Mouse (Mus musculus): ENCODE measurements around the gene Apol9b.

Apol9b gene

DNA sequence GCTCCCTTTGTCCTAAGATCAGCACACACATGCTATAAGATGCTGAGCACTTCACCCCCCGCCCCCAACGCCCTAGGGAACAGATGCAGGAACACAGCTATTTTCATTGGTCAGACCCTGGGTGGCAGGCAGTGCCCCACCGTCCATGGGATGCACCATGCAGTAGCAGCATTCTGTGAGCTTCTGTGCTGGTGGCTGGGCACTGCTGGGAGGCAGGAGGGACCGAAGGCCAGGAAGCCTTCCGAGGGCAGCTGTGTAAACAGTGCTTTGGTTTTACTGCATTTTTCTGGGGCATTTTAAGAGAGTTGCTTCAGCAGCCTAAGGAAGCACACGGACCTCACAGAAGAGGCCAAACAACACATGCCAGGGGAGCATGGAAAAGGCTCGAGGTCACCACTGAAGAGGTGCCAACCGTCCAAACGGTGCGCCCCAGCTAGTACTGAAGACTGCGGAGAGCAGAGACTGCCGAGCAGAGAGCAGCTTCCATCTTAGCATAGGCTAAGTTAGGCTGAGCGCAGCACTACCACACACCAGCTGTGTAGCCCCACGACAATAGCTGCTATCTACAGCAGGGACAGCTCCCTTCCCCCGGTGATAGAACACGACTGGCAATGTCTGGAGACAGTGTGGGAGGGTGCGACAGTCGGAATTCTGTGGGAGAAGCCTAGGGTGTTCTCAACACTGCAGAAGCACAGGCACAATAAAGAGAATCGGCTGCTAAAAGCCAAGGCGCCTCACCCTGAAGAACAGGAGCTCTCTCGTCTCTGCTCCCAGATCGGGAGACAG lies 55.4 kb downstream of the Apol9b start:
- DNase-seq: no peak

DNA sequence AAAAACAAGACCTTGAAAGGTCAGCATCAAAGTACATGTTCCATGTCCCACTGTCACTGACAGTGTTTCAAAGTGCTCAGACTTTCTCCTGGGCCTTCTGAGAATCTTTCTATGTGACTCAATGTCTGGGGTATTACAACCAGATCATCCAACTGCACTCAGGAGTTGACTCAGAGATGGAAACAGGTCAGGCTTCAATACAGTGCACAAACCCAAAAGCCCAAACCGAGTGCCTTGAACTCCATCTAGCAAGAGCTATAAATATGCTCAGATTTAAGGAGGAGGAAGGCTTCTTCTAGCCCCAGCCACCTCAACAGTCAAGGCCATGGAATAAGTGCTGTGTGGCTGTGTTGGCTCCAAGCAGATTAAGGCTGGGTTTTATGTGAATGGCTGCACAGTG lies 57.0 kb downstream of the Apol9b start:
- DNase-seq: no peak

All from cerebellum, postnatal 25 days (tissue).